Mouse (Mus musculus): ENCODE data around the gene Gm12258.

The Gm12258 gene

GRCm38 (mm10) chr11:58901080-58901479 lies 54.1 kb downstream of the Gm12258 start:
- DNase-seq (ENCODE audit: low spot score in 2 of 2): no peak

GRCm38 (mm10) chr11:58903511-58904409 lies 56.8 kb downstream of the Gm12258 start, which contains the start of gene Zfp39:
TSS of gene Zfp39 (minus strand) at chr11:58904225.
- peak; percentile 95 to 97 for DNase-seq (ENCODE audit: low spot score in 2 of 2)

- DNase-seq (ENCODE audit: low spot score in 2 of 2): no peak
These were observed 57.4 kb downstream of the Gm12258 start for GRCm38 (mm10) chr11:58904410-58904718.

- peak in 1 of 2 experiments; percentile 31 for DNase-seq (ENCODE audit: low spot score in 2 of 2)
These were observed 57.9 kb downstream of the Gm12258 start for GRCm38 (mm10) chr11:58904838-58905237.

All from natural killer cell, adult 2 months (primary cell).